Mouse (Mus musculus) thymus, adult 2 months (tissue): Measurements from ENCODE around the gene Wars2.

Experiments
- CTCF ChIP-seq: fragments of 200-500 bp; IDR thresholded peaks from 2 replicates; pipeline ENCODE4 v1.5.1; 2012; ENCODE audit warnings: mild to moderate bottlenecking, control low read depth, low read length, moderate library complexity, borderline replicate concordance; ENCODE audit not compliant: control insufficient read depth, poor library complexity, insufficient read depth; ENCODE audit errors: extremely low read depth
- POLR2A ChIP-seq: fragments of 200-500 bp; IDR thresholded peaks from 2 replicates; pipeline ENCODE4 v1.6.1; 2012; ENCODE audit warnings: mild to moderate bottlenecking, low read length, control low read depth, moderate library complexity; ENCODE audit not compliant: control insufficient read depth, poor library complexity, insufficient read depth; ENCODE audit errors: extremely low read depth

DNA sequence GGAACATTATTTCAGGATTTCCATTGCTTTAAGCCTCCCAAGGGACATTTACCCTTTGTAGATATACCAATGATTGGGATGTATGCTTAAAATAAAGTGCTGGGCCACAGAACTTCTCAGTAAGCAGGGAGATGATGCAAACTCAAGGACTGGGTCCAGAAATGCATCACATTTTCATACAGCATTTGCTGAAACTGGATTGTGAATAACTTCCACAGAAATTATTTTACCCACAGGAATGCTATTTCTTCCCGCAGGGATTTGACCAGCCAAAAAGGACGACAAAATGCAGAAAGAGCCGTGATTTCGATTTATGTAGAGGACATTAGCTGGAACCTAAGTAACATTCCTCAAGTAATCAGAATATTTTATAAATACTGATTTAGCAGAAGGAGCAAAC lies 7.0 kb upstream of the Wars2 start:
- TF ChIP-seq CTCF (no peak), POLR2A (no peak)
